Mouse (Mus musculus) brain, adult 2 months (tissue): ENCODE measurements at regions not wholly inside any gene's neighbourhood (a gene's known extent, or its start where the extent isn't known, plus 50 kb on each side); places are given as distances from the start of the nearest gene placed in this dataset.

Experiments
- DNase-seq: peaks from one replicate; pipeline ENCODE4 v3.0.0; 2011; ENCODE audit warnings: low read depth, low spot score

- no peak for DNase-seq
These were observed 71.5 kb upstream of the Rpl39l start for GRCm38 (mm10) chr16:10098511-10098910.

- DNase-seq, result peak; percentile 70
These were observed 81.3 kb upstream of the Rpl39l start for GRCm38 (mm10) chr16:10088461-10089353.

- peak; percentile 52 for DNase-seq
These were observed 83.7 kb upstream of the Rpl39l start for GRCm38 (mm10) chr16:10086341-10086740.

- DNase-seq, result peak; percentile 59
These were observed 84.6 kb upstream of the Rpl39l start for GRCm38 (mm10) chr16:10085429-10085828.

GRCm38 (mm10) chr16:10081751-10082150, 86.4 kb upstream of the Grin2a start:
- DNase-seq, result no peak

- peak; percentile 41 for DNase-seq
These were observed 84.8 kb upstream of the Grin2a start for GRCm38 (mm10) chr16:10080121-10080679.

- peak; percentile 85 for DNase-seq
These were observed 77.8 kb upstream of the Grin2a start for GRCm38 (mm10) chr16:10073158-10073557.

- DNase-seq, result peak; percentile 95
These were observed 68.1 kb upstream of the Grin2a start for GRCm38 (mm10) chr16:10063491-10063890.

- DNase-seq, result peak; percentile 55
These were observed 62.7 kb upstream of the Grin2a start for GRCm38 (mm10) chr16:10058094-10058493.
